Comparison of ENCODE assay signal across 11 mouse cellular contexts in genomic region chr1:69498862-69499306, GRCm38 (mm10).
DNase-seq lines count a peak whose midpoint lies in the region; ATAC-seq and TF ChIP-seq lines count a peak whose summit lies in the region.
"Had no signal": no experiment of that assay in that cellular context is flagged by ENCODE, and none has a peak within 500 bp of the region (broad histone marks: within the 10 kb centered on the region; RNA-seq: fewer than 3 reads in every experiment).

No protein-coding gene starts in this region.

- no peak for TF ChIP-seq CTCF in G1E (IDR thresholded peaks at IDR 0.05; ENCODE audit: low read depth, low read length)

- 4% methylated on average over 7 of the region's 7 CpGs for WGBS in forebrain, embryonic 15.5 days
- WGBS in liver, embryonic 16.5 days (ENCODE audit: insufficient replicate concordance): 38% methylated on average over 7 of the region's 7 CpGs
- WGBS in heart, embryonic 11.5 days (ENCODE audit: insufficient replicate concordance): 66% methylated on average over 7 of the region's 7 CpGs

- no peak overlapping the region for H3K27ac ChIP-seq in forebrain, embryonic 15.5 days (replicated peaks)
- no peak overlapping the region for H3K27ac ChIP-seq in liver, embryonic 16.5 days (ENCODE audit: low read length)
- no peak overlapping the region for H3K27ac ChIP-seq in heart, embryonic 11.5 days (ENCODE audit: low read depth, low read length)
- H3K27ac ChIP-seq: heart, embryonic 10.5 days had no signal

- no peaks in the 10 kb centered on the region for H3K27me3 ChIP-seq in G1E (ENCODE audit: insufficient read depth, low read length)
- no peaks in the 10 kb centered on the region for H3K27me3 ChIP-seq in forebrain, embryonic 15.5 days
- H3K27me3 ChIP-seq in liver, embryonic 16.5 days (ENCODE audit: control insufficient read depth, insufficient read depth, low read depth, low read length): no peaks in the 10 kb centered on the region
- no peaks in the 10 kb centered on the region for H3K27me3 ChIP-seq in heart, embryonic 11.5 days (ENCODE audit: control insufficient read depth, insufficient read depth, low read length)

- no peaks in the 10 kb centered on the region for H3K9me3 ChIP-seq in G1E (replicated peaks)
- H3K9me3 ChIP-seq in forebrain, embryonic 15.5 days: no peaks in the 10 kb centered on the region
- H3K9me3 ChIP-seq in liver, embryonic 16.5 days (replicated peaks; ENCODE audit: control insufficient read depth, low read length): no peaks in the 10 kb centered on the region
- H3K9me3 ChIP-seq in heart, embryonic 11.5 days (replicated peaks; ENCODE audit: control insufficient read depth, low read length): no peaks in the 10 kb centered on the region
- H3K9me3 ChIP-seq: heart, embryonic 10.5 days had no signal

- ATAC-seq in G1E (ENCODE audit: extremely low read depth, insufficient number of reproducible peaks, low FRiP score, poor library complexity, severe bottlenecking): peak; percentile 24
- peak; percentile 67 for ATAC-seq in forebrain, embryonic 15.5 days (replicated peaks)
- no peak for ATAC-seq in liver, embryonic 16.5 days (ENCODE audit: low read depth)
- ATAC-seq in heart, embryonic 11.5 days (replicated peaks; ENCODE audit: insufficient number of reproducible peaks, low FRiP score, low TSS enrichment): no peak

- intact Hi-C loops in gastrocnemius, postnatal 36 days (cut with DNase I): no loop called here

- H3K4me3 ChIP-seq in G1E (ENCODE audit: low read depth, low read length): peak overlapping the region; percentile 59
- no peak overlapping the region for H3K4me3 ChIP-seq in forebrain, embryonic 15.5 days
- peak overlapping the region; percentile 15; the same call in 1 of the 2 replicates for H3K4me3 ChIP-seq in liver, embryonic 16.5 days (ENCODE audit: low read depth, low read length)
- H3K4me3 ChIP-seq in heart, embryonic 11.5 days (ENCODE audit: low read depth, low read length): no peak overlapping the region
- H3K4me3 ChIP-seq: heart, embryonic 10.5 days had no signal

- no peak overlapping the region for H3K9ac ChIP-seq in forebrain, embryonic 15.5 days (replicated peaks)
- no peak overlapping the region for H3K9ac ChIP-seq in liver, embryonic 16.5 days (ENCODE audit: low read depth, low read length)
- H3K9ac ChIP-seq in heart, embryonic 11.5 days (ENCODE audit: low read depth, low read length): no peak overlapping the region

- no peaks in the 10 kb centered on the region for H3K36me3 ChIP-seq in G1E (replicated peaks)
- H3K36me3 ChIP-seq in forebrain, embryonic 15.5 days: no peaks in the 10 kb centered on the region
- no peaks in the 10 kb centered on the region for H3K36me3 ChIP-seq in liver, embryonic 16.5 days (ENCODE audit: control insufficient read depth, insufficient read depth)
- H3K36me3 ChIP-seq in heart, embryonic 11.5 days (ENCODE audit: control insufficient read depth, insufficient read depth, low read length): no peaks in the 10 kb centered on the region
- H3K36me3 ChIP-seq: heart, embryonic 10.5 days had no signal

- H3K4me1 ChIP-seq in G1E (ENCODE audit: insufficient read depth, low read depth, low read length): peaks cover 80% of the 10 kb centered on the region
- H3K4me1 ChIP-seq in forebrain, embryonic 15.5 days: peaks cover 7% of the 10 kb centered on the region
- H3K4me1 ChIP-seq in liver, embryonic 16.5 days (ENCODE audit: control insufficient read depth, low read depth, low read length): peaks cover 9% of the 10 kb centered on the region; the same call in 1 of the 2 replicates
- no peaks in the 10 kb centered on the region for H3K4me1 ChIP-seq in heart, embryonic 11.5 days (ENCODE audit: control insufficient read depth, insufficient read depth, low read length)
- H3K4me1 ChIP-seq: heart, embryonic 10.5 days had no signal

- H3K4me2 ChIP-seq in forebrain, embryonic 15.5 days (replicated peaks): peak overlapping the region; percentile 22; the same call in 1 of the 2 replicates
- H3K4me2 ChIP-seq in liver, embryonic 16.5 days (ENCODE audit: low read depth, low read length): peak overlapping the region; percentile 21
- H3K4me2 ChIP-seq in heart, embryonic 11.5 days: no peak overlapping the region

- peak; percentile 36 for DNase-seq in embryo, embryonic 10.5 days (ENCODE audit: low spot score)
- no peak for DNase-seq in embryo, embryonic 11 days
- DNase-seq in G1E (ENCODE audit: low spot score): peak; percentile 34
- DNase-seq in layer of hippocampus, adult 9-10 months (ENCODE audit: low spot score): no peak
- DNase-seq in gastrocnemius, postnatal 36 days: no peak
- DNase-seq: kidney, adult 9 months; right cerebral cortex, postnatal 14 days had no signal

Comparison
In these comparisons a context has a peak if more than half of its experiments do, and no peak if none do; other contexts are left out.
1. DNase-seq: peak in embryo, embryonic 10.5 days (single experiment) and G1E (single experiment); none in embryo, embryonic 11 days (single experiment), layer of hippocampus, adult 9-10 months (single experiment) and gastrocnemius, postnatal 36 days (0 of 2).
2. ATAC-seq: peak in G1E (single experiment) and forebrain, embryonic 15.5 days (single experiment); none in liver, embryonic 16.5 days (single experiment) and heart, embryonic 11.5 days (single experiment).
3. H3K4me3 ChIP-seq: peak in G1E (single experiment) and liver, embryonic 16.5 days (single experiment); none in forebrain, embryonic 15.5 days (single experiment) and heart, embryonic 11.5 days (single experiment).